Mouse (Mus musculus): ENCODE measurements around the gene Prkcz. TPM values are rescaled to one million over a fixed set of nuclear protein-coding genes. Genes with fewer than 3 reads are reported as not detected.

Prkcz gene
- polyA plus RNA-seq, 1 experiment from 2014 or later = 1.9 TPM

DNA sequence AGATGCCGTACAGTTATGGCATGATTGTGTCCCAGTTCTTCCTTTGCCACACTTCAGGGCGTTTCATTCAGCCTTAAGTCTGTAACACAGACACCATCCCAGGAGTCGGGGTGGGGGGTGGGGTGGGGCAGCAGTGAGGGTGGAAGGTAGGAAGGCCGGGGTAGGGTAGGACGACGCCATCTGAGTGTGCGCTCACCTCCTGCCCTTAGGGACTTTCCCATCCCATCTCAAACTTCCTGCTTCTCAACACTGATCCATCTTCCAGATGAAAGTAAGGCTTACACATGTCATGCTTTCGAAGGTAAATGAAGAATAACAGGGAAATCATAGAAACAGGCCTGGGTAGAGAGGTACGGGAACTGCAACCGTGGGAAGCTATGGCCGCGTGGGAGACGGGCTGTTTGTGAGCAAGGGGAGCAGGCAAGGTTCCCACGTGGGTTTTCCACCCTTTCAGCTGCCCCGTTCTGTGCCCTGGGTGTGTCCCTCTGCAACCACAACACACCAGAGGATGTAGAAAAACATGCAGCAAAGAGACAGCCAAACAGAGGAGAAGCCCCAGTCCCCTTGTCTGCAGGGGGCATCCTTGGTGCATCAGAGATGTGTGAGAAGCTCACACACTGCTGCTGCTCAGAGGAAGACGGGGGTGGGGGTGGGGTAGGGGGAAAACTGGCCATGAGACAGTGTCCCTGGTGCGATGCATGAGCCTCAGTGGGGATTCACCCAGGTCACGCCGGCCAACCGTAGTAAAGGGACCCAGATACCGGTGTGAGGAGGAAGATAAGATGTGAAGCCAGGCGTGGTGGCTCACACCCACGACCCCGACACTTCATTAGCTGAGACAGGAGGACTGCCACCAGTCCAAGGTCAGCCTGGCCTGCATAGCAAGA, 54.6 kb downstream of the Prkcz start:
- H3K36me3 ChIP-seq = no peaks in the 10 kb centered on the region
- no peaks in the 10 kb centered on the region for H3K9me3 ChIP-seq (replicated peaks)
- WGBS (ENCODE audit: insufficient replicate concordance) = 35% methylated on average over 24 of the region's 24 CpGs
- H3K27me3 ChIP-seq = no peaks in the 10 kb centered on the region
- H3K27ac ChIP-seq = no peak overlapping the region
- ATAC-seq (ENCODE audit: low read depth) (no peak), DNase-seq (no peak)
- H3K9ac ChIP-seq = no peak overlapping the region
- H3K4me2 ChIP-seq = no peak overlapping the region
- no peak overlapping the region for H3K4me3 ChIP-seq (replicated peaks)
- H3K4me1 ChIP-seq (replicated peaks) = peaks cover 10% of the 10 kb centered on the region

DNA sequence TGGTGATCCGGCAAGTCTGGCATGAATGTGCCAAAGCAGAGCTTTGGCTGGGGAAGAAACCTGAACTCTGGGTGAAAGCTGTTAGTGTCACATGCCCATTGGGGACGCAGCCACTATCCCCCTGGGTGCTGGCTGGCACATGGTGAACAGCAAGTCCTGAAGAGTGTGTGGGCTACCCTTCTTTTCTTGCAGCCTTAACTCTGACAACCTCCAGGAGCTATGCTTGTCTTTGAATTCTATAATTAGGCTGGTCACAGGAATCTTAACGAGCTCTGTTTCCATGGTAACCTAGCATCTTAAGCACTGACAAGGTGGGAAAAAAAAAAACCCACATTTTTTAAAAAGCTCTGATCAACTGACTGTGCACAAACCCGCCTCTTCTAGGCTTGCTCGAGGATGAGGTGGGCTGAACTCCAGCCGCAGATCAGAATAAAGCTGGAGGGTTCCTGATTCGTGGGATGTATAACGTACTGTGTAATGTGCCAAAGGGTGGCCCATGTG, 55.6 kb downstream of the Prkcz start:
- Histone ChIP-seq H3K27ac (no peak overlapping the region), H3K27me3 (no peaks in the 10 kb centered on the region), H3K9me3 (replicated peaks) (no peaks in the 10 kb centered on the region), H3K36me3 (no peaks in the 10 kb centered on the region), H3K4me1 (replicated peaks) (peaks cover 10% of the 10 kb centered on the region), H3K9ac (no peak overlapping the region), H3K4me3 (replicated peaks) (no peak overlapping the region), H3K4me2 (no peak overlapping the region)
- 56% methylated on average over 8 of the region's 8 CpGs for WGBS (ENCODE audit: insufficient replicate concordance)
- DNase-seq = no peak
- no peak for ATAC-seq (ENCODE audit: low read depth)

DNA sequence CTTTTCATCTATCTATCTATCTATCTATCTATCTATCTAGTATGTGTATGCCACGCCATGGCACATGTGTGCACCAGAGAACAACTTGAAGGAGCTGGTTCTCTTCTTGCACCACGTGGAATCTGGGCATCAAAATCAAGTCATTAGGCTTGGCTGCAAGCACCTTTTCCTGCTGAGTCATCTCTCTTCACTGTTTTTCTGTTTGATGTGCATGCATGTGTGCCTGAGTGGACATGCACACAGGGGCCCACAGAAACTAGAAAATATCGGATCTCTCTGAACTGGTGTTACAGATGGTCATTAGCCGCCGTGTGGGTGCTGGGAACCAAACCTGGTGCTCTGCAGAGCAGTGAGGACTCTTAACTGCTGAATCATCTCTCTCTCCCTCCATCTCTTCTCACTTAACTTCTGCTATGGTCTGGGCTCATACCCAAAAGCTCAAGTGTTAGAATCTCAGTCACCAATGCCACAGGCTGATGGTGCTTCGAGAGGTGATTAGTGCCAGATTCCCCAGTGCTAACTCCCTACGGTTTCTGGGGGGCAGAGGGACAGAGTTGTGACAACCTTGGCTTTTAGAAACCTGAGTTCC, 56.6 kb downstream of the Prkcz start:
- H3K9ac ChIP-seq = no peak overlapping the region
- no peak for ATAC-seq (ENCODE audit: low read depth)
- H3K4me1 ChIP-seq (replicated peaks) = peaks cover 10% of the 10 kb centered on the region
- no peaks in the 10 kb centered on the region for H3K36me3 ChIP-seq
- H3K27me3 ChIP-seq = no peaks in the 10 kb centered on the region
- 62% methylated on average over 7 of the region's 7 CpGs for WGBS (ENCODE audit: insufficient replicate concordance)
- no peak for DNase-seq
- no peaks in the 10 kb centered on the region for H3K9me3 ChIP-seq (replicated peaks)
- no peak overlapping the region for H3K27ac ChIP-seq
- H3K4me3 ChIP-seq (replicated peaks) = no peak overlapping the region
- no peak overlapping the region for H3K4me2 ChIP-seq

DNA sequence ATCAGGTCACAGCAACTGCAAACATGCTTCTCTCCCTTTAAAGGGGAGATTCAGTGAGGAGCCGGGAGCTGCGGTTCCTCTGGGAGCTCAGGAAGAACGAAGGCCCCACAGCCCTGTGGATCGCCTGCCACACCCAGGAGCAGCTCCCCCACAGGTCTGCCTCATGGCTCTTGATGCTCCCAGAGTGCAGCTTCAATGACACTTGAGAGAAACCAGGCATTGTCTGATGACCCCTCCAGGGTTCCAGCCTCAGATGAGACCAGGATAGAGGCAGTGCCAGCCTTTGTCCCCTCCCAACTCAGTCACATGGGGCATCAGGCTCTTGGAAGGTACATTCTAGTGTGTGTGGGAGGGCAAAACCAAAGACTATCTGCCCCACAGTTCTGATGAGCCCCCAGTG, 59.2 kb downstream of the Prkcz start:
- no peak for ATAC-seq (ENCODE audit: low read depth)
- WGBS (ENCODE audit: insufficient replicate concordance) = 54% methylated on average over 4 of the region's 4 CpGs
- Histone ChIP-seq H3K9me3 (replicated peaks) (no peaks in the 10 kb centered on the region), H3K9ac (no peak overlapping the region), H3K27ac (no peak overlapping the region), H3K4me2 (no peak overlapping the region), H3K36me3 (no peaks in the 10 kb centered on the region), H3K4me3 (replicated peaks) (no peak overlapping the region), H3K27me3 (no peaks in the 10 kb centered on the region), H3K4me1 (replicated peaks) (peaks cover 4% of the 10 kb centered on the region; the same call in 1 of the 2 replicates)
- no peak for DNase-seq

DNA sequence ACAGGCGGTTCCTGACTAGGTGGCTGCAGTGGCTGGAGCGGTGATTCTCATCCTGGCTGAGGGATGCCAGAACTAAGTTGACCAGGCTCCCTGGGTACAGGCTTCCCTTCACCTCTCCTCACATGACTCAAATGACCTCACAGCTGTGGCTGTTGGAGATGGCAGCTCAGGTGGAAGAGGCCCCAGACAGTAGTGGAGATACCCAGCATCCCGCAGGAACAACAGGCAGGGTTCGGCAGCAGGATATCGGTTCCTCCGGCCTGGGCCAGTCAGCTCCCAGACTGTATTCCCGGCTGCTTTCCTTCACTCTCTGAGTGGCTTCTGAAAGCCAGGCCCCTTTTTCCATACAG, 60.1 kb downstream of the Prkcz start:
- WGBS (ENCODE audit: insufficient replicate concordance) = 83% methylated on average over 7 of the region's 7 CpGs
- Histone ChIP-seq H3K27ac (no peak overlapping the region), H3K9ac (no peak overlapping the region), H3K4me3 (replicated peaks) (no peak overlapping the region), H3K4me1 (replicated peaks) (no peaks in the 10 kb centered on the region), H3K36me3 (no peaks in the 10 kb centered on the region), H3K4me2 (no peak overlapping the region), H3K9me3 (replicated peaks) (no peaks in the 10 kb centered on the region), H3K27me3 (no peaks in the 10 kb centered on the region)
- ATAC-seq (ENCODE audit: low read depth) (no peak), DNase-seq (no peak)

DNA sequence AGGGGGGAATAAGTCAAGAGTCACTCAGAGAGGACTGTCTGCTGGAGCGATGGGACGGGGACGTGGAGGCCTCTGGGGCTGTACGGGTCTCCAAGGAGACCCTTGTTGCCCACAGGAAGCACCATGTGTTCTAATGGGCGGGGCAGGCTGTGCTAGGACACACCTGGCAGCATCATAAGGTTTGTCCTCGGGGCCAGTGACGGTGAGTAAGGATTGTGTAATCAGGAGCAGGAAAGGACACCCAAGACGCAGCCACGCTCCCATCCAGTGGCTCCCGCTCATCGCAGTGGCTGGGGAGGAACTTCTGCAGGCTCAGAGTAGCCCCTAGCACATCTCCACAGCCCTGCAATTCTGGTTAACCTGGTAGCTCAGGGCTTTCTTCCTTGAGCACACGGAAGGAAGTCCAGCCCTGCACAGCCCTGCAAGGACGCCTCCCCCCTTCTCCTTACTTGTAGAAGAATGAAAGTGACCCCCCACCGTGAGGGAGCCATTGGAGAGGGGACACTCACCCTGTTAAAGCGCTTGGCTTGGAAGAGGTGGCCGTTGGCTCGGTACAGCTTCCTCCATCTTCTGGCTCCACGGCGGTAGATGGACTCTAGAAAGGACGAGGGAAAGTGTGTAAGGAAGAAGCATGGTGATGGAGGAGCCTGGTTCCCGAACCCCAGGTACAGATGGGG, 60.6 kb downstream of the Prkcz start:
- H3K27ac ChIP-seq = no peak overlapping the region
- WGBS (ENCODE audit: insufficient replicate concordance) = 55% methylated on average over 21 of the region's 21 CpGs
- H3K4me2 ChIP-seq = no peak overlapping the region
- ATAC-seq (ENCODE audit: low read depth) = no peak
- no peak overlapping the region for H3K9ac ChIP-seq
- no peaks in the 10 kb centered on the region for H3K36me3 ChIP-seq
- DNase-seq = no peak
- H3K4me3 ChIP-seq (replicated peaks) = no peak overlapping the region
- H3K27me3 ChIP-seq = no peaks in the 10 kb centered on the region
- H3K4me1 ChIP-seq (replicated peaks) = no peaks in the 10 kb centered on the region
- no peaks in the 10 kb centered on the region for H3K9me3 ChIP-seq (replicated peaks)

DNA sequence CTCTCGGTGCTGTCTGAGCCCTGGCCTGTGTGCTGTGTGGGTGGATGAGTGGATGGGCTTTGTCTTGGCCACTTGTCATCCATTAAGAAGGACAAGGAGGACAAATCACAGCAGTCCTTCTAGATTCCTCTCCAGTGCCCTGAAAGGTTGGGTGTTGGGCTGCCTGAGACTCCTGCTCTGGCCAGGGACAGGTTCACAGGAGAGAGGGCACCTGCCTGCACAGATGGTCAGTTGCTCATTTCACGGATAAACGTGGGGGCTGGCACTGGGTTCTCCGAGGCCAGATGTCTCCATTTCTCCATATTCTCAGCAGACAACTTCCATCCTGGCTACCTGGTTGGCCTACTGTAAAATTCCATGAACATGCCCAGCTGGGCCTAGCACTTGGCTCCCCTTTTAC, 62.3 kb downstream of the Prkcz start:
- DNase-seq (no peak), ATAC-seq (ENCODE audit: low read depth) (no peak)
- Histone ChIP-seq H3K4me3 (replicated peaks) (no peak overlapping the region), H3K9me3 (replicated peaks) (no peaks in the 10 kb centered on the region), H3K36me3 (no peaks in the 10 kb centered on the region), H3K4me2 (no peak overlapping the region), H3K27ac (no peak overlapping the region), H3K4me1 (replicated peaks) (no peaks in the 10 kb centered on the region), H3K9ac (no peak overlapping the region), H3K27me3 (no peaks in the 10 kb centered on the region)
- 59% methylated on average over 4 of the region's 4 CpGs for WGBS (ENCODE audit: insufficient replicate concordance)

DNA sequence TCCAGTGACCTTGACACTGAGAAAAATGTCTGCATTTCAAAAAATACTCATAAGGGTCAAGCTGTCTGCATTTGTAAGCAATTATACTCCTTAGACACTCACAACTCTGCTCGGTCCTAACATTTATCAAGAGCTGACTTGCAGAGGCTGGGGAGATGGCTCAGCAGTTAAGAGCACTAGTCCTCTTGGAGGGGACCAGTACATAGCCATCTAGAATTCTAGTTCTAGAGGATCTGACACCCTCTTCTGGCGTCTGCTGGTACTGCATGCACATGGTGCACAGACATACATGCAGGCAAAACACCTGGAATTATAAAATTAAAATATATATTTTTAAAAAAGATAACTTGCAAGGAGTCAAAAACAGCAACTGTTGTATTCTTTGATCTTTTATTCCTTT, 64.1 kb downstream of the Prkcz start:
- no peak for ATAC-seq (ENCODE audit: low read depth)
- no peak overlapping the region for H3K27ac ChIP-seq

DNA sequence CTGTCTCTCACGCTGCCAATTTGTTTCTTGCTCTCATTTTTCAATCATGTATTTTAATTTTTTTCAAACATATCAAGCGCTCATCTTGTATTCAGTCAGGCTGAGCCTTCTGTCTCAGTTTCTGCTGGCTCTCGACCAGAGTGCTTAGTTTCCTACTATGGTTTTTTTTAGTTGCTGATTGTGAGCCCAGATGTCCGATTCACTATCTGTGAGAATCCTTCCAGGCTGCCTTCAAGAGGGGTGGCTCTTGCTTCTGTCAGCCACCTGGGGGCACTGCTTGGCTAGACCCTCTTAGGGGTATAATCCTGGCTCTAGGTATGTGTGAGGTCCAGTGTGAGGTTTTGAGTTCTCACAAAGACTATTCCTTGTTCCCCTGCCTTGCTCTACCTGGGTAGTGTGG, 65.2 kb downstream of the Prkcz start:
- H3K4me1 ChIP-seq (replicated peaks) = no peaks in the 10 kb centered on the region
- DNase-seq = no peak
- H3K4me2 ChIP-seq = no peak overlapping the region
- no peak for ATAC-seq (ENCODE audit: low read depth)
- H3K9me3 ChIP-seq (replicated peaks) = no peaks in the 10 kb centered on the region
- H3K4me3 ChIP-seq (replicated peaks) = no peak overlapping the region
- no peaks in the 10 kb centered on the region for H3K27me3 ChIP-seq
- H3K9ac ChIP-seq = no peak overlapping the region
- H3K27ac ChIP-seq = no peak overlapping the region
- 44% methylated on average over 4 of the region's 4 CpGs for WGBS (ENCODE audit: insufficient replicate concordance)
- no peaks in the 10 kb centered on the region for H3K36me3 ChIP-seq

More for the DNA sequence above, 64.1 kb downstream of the Prkcz start:
- WGBS (ENCODE audit: insufficient replicate concordance) = 41% methylated on average over 2 of the region's 2 CpGs
- Histone ChIP-seq H3K27me3 (no peaks in the 10 kb centered on the region), H3K9me3 (replicated peaks) (no peaks in the 10 kb centered on the region), H3K4me3 (replicated peaks) (no peak overlapping the region), H3K9ac (no peak overlapping the region), H3K36me3 (no peaks in the 10 kb centered on the region), H3K4me2 (no peak overlapping the region), H3K4me1 (replicated peaks) (no peaks in the 10 kb centered on the region)
- no peak for DNase-seq

DNA sequence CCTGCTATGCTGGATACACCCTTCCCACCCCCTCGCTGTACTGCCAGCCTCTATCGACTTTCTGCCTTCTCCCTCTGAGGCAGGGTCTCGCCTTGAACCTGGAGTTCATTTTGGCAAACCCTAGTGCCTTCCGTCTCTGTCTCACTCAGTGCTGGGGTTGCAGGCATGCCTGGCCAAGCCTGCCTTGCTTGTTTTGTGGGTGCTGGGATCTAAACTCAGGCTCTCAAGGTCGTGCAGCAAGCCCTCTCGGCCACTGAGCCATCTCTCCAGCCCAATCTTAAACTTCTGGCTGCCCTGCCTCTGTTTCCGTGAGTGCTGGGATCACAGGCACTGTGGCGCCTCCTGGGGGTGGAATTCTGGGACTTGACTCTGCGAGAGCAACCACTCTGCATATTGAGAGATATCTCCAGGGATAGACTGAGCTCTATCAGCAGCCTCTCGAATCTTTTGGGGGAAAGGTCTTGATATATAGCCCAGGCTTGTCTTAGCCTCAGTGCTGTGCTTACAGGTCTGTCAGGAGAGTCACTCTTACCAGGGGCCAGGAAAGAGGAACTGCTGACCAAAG, 66.1 kb downstream of the Prkcz start:
- ATAC-seq (ENCODE audit: low read depth) (no peak), DNase-seq (no peak)
- Histone ChIP-seq H3K27ac (no peak overlapping the region), H3K36me3 (no peaks in the 10 kb centered on the region), H3K9ac (no peak overlapping the region), H3K27me3 (no peaks in the 10 kb centered on the region), H3K4me2 (no peak overlapping the region), H3K4me3 (replicated peaks) (no peak overlapping the region), H3K4me1 (replicated peaks) (no peaks in the 10 kb centered on the region), H3K9me3 (replicated peaks) (no peaks in the 10 kb centered on the region)
- WGBS (ENCODE audit: insufficient replicate concordance) = 58% methylated on average over 10 of the region's 10 CpGs

DNA sequence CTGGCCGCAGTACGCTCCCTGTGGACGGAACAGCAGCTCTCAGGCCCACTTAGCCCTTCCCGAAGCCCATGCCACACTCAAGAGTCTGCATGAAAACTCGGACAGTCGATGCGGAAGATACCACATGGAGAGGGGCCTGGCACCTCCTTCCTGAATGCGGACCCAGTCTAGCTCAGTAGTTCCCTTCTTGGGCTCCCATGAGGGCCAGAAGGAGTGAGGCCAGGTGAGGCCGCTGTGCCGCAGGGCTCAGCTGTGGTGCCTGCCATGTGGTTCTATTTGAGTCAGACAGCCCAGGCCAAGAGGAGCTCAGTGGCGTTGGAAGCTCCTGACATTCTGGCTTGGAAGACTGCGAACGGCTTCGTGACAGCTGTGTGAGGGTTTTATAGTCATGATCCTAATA, 66.8 kb downstream of the Prkcz start:
- Histone ChIP-seq H3K27me3 (no peaks in the 10 kb centered on the region), H3K36me3 (no peaks in the 10 kb centered on the region), H3K9me3 (replicated peaks) (no peaks in the 10 kb centered on the region), H3K27ac (no peak overlapping the region), H3K4me2 (no peak overlapping the region), H3K4me1 (replicated peaks) (no peaks in the 10 kb centered on the region), H3K4me3 (replicated peaks) (no peak overlapping the region), H3K9ac (no peak overlapping the region)
- WGBS (ENCODE audit: insufficient replicate concordance) = 74% methylated on average over 14 of the region's 14 CpGs
- no peak for DNase-seq
- ATAC-seq (ENCODE audit: low read depth) = no peak
